8 mouse cellular contexts compared by ENCODE assay signal in genomic region chr10:77970481-77970880, GRCm38 (mm10). TPM values are rescaled to one million over a fixed set of nuclear protein-coding genes. Genes with fewer than 3 reads are reported as not detected.
DNase-seq lines count a peak whose midpoint lies in the region; ATAC-seq lines count a peak whose summit lies in the region.

TSS of gene Trpm2 (minus strand) at chr10:77970563.

- no peak for DNase-seq in left cerebral cortex, adult 18-20 months (ENCODE audit: low spot score in 2 of 2)
- DNase-seq in left cerebral cortex, adult 11 months (ENCODE audit: low spot score): no peak
- DNase-seq in left cerebral cortex, postnatal 10 days (ENCODE audit: extremely low spot score in 1 of 2, low spot score in 2 of 2): no peak
- DNase-seq in adipocyte (ENCODE audit: low spot score): no peak
- no peak for DNase-seq in adrenal gland, postnatal 25 days
- no peak for DNase-seq in adrenal gland, postnatal 10 days

- intact Hi-C loops in left cerebral cortex, postnatal 10 days (cut with DNase I): loop anchor here (10.0 kb wide), 1 partner anchor 346 kb away; the partner anchor contains the start of gene Ube2g2

- ATAC-seq in granulocyte monocyte progenitor cell, adult 5-6 weeks (replicated peaks; ENCODE audit: poor library complexity, severe bottlenecking): peak; percentile 72
- peak; percentile 77 for ATAC-seq in megakaryocyte, adult 5-6 weeks (ENCODE audit: poor library complexity, severe bottlenecking)

RNA-seq across cellular contexts. Expression of gene Trpm2, which starts in this region (rescaled TPM):
- 10 to 100 TPM; 47.5 to 51.9 TPM for total RNA-seq in left cerebral cortex, adult 18-20 months (2021)
- total RNA-seq in granulocyte monocyte progenitor cell, adult 5-6 weeks (2014; fragmentation: Nextera tagmentation): 1.9 and 9.1 TPM in 2 replicates
- 1.9 and 3.6 TPM in 2 replicates for total RNA-seq in granulocyte monocyte progenitor cell, adult 5-6 weeks (2017)
- total RNA-seq in left cerebral cortex, postnatal 10 days (2021): 10 to 100 TPM; 27.4 to 29.6 TPM
- 15.2 and 20.7 TPM in 2 replicates for total RNA-seq in megakaryocyte, adult 5-6 weeks (2015)
- 33.5 and 35.8 TPM in 2 replicates for total RNA-seq in megakaryocyte, adult 5-6 weeks (2017)
- total RNA-seq in adrenal gland, postnatal 25 days (2021): 1.2 and 2.7 TPM in 2 replicates
- 1 to 10 TPM; 2.3 to 2.8 TPM for total RNA-seq in adrenal gland, postnatal 10 days (2021)
